In the genomic region with DNA sequence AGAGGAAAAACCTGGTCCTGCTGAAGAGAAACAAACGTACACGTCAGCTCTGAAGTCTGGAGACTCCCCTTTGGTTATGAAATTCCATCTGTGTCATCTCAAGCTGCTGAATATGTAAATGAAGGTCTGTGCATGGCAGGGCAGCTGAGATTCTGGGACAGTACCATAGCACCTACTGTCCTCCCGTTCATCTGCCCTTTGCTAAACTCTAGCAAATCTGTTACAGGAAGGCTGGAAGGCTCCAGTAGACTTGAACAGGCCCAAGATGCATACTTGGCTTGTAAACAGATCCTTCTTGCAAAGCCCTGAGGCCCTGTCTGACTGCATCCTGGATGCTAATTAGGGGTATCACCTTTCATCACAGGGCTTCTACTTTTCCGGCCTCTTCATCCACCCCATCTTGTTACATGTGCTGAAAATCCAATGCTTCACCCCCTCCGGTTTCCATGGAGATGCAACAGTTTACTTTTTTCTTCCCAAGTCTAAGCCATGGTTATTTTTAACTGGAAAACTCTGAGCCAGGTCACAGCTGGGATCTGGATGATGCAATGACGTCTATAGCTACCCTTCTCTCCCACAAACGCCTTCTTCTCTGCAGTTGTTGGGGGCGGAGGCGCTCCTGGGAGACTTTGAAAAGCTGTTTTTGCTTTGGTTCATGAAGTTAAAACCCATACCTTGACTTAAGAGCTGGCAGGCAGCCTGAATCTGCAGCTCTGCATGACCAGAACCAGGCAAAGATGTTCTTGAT, we compare ENCODE assay signal across 8 mouse cellular contexts. TPM values are rescaled to one million over a fixed set of nuclear protein-coding genes. Genes with fewer than 3 reads are reported as not detected.
DNase-seq lines count a peak whose midpoint lies in the region; ATAC-seq lines count a peak whose summit lies in the region.

No protein-coding gene starts in this region.

- DNase-seq in right cerebral cortex, adult 18-20 months = peak; percentile 84
- no peak for DNase-seq in right cerebral cortex, postnatal 4 days
- DNase-seq in frontal cortex, postnatal 10 days (ENCODE audit: low spot score in 2 of 2) = peak; percentile 32 to 53
- DNase-seq in left cerebral cortex, postnatal 25 days (ENCODE audit: low spot score in 2 of 2) = peak; percentile 70 to 95
- no peak for DNase-seq in spleen, postnatal 10 days (ENCODE audit: low spot score in 2 of 2)
- DNase-seq in ovary, adult 18-20 months (ENCODE audit: low spot score) = no peak
- DNase-seq in cerebellum, postnatal 4 days (ENCODE audit: low spot score in 2 of 2) = no peak

- no peak for ATAC-seq in megakaryocyte progenitor cell, adult 5-6 weeks (replicated peaks; ENCODE audit: poor library complexity)

- intact Hi-C loops in left cerebral cortex, postnatal 25 days (cut with DNase I) = no loop called here

RNA-seq across cellular contexts. Expression of a gene that starts 4.0 kb away (rescaled TPM):
- 10 to 100 TPM; 72.7 to 80.8 TPM for total RNA-seq in left cerebral cortex, postnatal 25 days (2021)
- not detected in 2 replicates for total RNA-seq in megakaryocyte progenitor cell, adult 5-6 weeks (2015)
- total RNA-seq in megakaryocyte progenitor cell, adult 5-6 weeks (2017) = not detected in 2 replicates

RNA-seq across cellular contexts. Expression of a gene that starts 56.3 kb away (rescaled TPM):
- 10 to 100 TPM; 34.6 to 36.2 TPM for total RNA-seq in left cerebral cortex, postnatal 25 days (2021)
- 23.8 and 24.0 TPM in 2 replicates for total RNA-seq in megakaryocyte progenitor cell, adult 5-6 weeks (2015)
- 15.7 and 19.4 TPM in 2 replicates for total RNA-seq in megakaryocyte progenitor cell, adult 5-6 weeks (2017)

RNA-seq across cellular contexts. Expression of a gene that starts 56.4 kb away (rescaled TPM):
- total RNA-seq in left cerebral cortex, postnatal 25 days (2021) = 10 to 100 TPM; 77.2 to 79.4 TPM
- total RNA-seq in megakaryocyte progenitor cell, adult 5-6 weeks (2015) = 31.0 and 33.0 TPM in 2 replicates
- 32.8 and 35.5 TPM in 2 replicates for total RNA-seq in megakaryocyte progenitor cell, adult 5-6 weeks (2017)

Comparison
In these comparisons a context has a peak if more than half of its experiments do, and no peak if none do; other contexts are left out.
1. DNase-seq: peak in right cerebral cortex, adult 18-20 months (single experiment), frontal cortex, postnatal 10 days (2 of 2) and left cerebral cortex, postnatal 25 days (2 of 2); none in right cerebral cortex, postnatal 4 days (single experiment), spleen, postnatal 10 days (0 of 2), ovary, adult 18-20 months (single experiment) and cerebellum, postnatal 4 days (0 of 2).
2. RNA of a gene that starts 4.0 kb away (total RNA-seq): 72.7 to 80.8 TPM in left cerebral cortex, postnatal 25 days; not detected in megakaryocyte progenitor cell, adult 5-6 weeks; every median in the first group is over 10 times any median in the second.